Mouse (Mus musculus): ENCODE measurements around the gene Lrrc41. TPM values are rescaled to one million over a fixed set of nuclear protein-coding genes. Genes with fewer than 3 reads are reported as not detected.

Gene Lrrc41
- polyA plus RNA-seq, 1 experiment, result 41.8 TPM

DNA sequence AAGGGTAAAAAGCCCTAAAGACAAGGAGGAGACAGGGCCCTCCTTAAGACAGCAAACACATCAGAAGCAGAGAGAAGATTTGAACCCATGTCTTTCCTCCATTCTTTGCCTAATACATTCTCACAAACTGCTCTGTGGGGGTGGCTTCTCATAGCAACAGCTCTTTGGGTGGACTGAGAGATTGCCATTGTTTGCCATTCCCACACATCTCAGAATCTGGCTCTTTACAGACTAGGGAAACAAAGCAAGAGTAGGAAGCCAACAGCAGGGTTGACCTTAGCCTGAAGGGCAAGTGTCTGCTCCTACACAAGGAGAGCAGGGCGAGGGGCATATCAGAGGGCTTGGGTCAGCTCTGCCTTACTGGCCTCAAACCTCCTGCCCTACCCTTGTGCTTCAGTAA is 66.7 kb downstream of the Lrrc41 start:
- 93% methylated on average over 1 of the region's 1 CpGs for WGBS
- no peak for DNase-seq (ENCODE audit: low read depth, low spot score)

DNA sequence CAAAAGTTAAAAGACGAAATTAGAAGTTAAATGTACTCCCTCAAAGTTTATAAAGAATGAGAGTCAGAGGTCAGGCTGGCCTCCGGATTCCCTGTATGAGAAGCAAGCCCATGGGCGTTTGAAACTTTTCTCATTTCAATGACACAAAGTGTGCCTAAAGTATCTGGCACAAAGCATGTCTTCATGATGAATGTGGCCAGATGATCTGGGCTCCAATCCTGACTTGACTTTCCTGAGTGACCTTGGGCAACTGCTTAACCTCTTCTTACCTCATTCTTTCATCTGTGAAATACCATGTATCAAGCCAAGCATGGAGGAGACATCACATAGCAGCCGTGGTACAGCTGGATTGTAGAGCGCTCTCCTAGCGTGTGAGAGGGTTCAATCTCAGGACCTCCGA is 67.2 kb downstream of the Lrrc41 start:
- no peak for DNase-seq (ENCODE audit: low read depth, low spot score)
- 94% methylated on average over 7 of the region's 7 CpGs for whole genome bisulfite sequencing

DNA sequence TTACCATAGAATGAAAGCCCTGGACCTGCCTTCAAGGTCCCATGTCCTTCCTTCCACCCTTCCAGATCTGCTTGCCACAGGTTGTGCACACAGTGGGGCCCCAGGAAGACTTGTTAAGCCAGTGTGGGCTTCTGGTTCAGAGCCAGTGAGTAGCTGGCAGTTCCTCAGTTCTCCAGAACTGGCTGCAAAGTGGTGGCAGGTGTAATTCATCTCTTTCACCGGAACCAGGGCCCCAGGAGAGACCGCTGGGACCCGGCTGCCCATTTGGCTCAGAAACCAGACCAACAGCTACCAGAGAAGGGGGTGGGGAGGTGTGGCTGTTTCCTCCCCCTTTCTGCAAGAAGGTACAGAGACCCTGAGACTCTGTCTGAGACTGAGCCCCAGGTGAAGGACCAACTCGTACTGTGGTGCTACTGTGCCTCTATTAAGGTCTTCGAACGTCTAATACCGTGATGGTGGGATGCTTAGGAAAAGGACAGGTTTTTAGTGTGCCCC is 68.3 kb downstream of the Lrrc41 start:
- 9% methylated on average over 7 of the region's 7 CpGs for WGBS
- no peak for DNase-seq (ENCODE audit: low read depth, low spot score)

DNA sequence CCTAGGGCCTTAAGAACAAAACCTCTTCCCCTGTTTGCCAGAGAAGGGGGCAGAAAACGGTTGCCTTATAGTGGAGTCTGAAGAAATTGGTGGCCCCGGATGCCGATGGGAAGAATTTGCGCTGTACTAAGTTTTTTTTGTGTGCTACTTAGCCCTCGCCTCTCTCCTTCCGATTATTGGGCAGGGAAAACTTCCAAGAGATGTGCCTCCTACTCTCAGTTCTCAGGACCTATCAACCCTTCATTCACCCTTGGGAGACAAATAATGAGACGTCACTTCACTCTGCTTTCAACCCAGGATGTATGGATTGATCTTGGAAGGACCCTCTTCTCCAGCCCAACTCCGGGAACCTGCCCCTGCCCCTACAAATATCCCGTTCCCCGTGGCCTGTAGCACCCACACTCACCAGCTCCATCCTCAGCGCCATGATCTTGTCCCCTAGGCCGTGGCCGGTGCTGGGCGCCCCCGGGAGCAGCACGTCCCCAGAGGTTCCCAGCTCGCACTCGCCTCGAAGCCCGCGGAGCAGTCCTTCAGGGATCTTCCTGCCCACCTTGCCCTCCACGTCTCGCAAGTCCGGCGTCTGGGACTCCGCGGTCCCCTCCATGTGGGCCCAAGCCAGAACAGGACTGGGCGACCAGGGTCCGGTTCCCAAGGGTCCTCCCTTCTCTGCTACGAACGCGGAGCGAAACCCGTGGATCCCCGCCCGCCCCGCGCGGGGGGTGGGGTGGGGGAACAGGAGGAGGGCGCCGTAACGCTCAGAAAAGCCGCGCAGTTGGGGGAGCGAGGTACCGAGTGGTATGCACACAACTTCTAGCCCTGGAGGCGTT is 69.0 kb downstream of the Lrrc41 start:
- no peak for DNase-seq (ENCODE audit: low read depth, low spot score)

More for the DNA sequence above, 69.0 kb downstream of the Lrrc41 start:
- WGBS, result under 1% methylated on average over 47 of the region's 47 CpGs

Other genes with a start within 250 kb of the Lrrc41 start
- gene Mob3c, start 247.2 kb upstream of the Lrrc41 start, polyA plus RNA-seq (2012; rRNA removed), result 16.7 and 62.4 TPM in 2 replicates
- 23.6 and 39.7 TPM in 2 replicates for gene Mknk1, start 236.1 kb upstream of the Lrrc41 start, polyA plus RNA-seq (2012; rRNA removed)
- gene Kncn, start 190.9 kb upstream of the Lrrc41 start, polyA plus RNA-seq (2012; rRNA removed), result not detected in 2 replicates
- not detected in 2 replicates for gene 6430628N08Rik, start 184.6 kb upstream of the Lrrc41 start, polyA plus RNA-seq (2012; rRNA removed)
- not detected in 2 replicates for gene Dmbx1, start 135.3 kb upstream of the Lrrc41 start, polyA plus RNA-seq (2012; rRNA removed)
- gene Faah, start 57.3 kb upstream of the Lrrc41 start, polyA plus RNA-seq (2012; rRNA removed), result 58.1 and 79.3 TPM in 2 replicates
- 9.2 and 10.9 TPM in 2 replicates for gene Nsun4, start 21.4 kb upstream of the Lrrc41 start, polyA plus RNA-seq (2012; rRNA removed)
- 240 and 273 TPM in 2 replicates for gene Uqcrh, start 198 bp upstream of the Lrrc41 start, polyA plus RNA-seq (2012; rRNA removed)
- 6.2 and 7.0 TPM in 2 replicates for gene Rad54l, start 48.4 kb downstream of the Lrrc41 start, polyA plus RNA-seq (2012; rRNA removed)
- gene Pomgnt1, start 48.6 kb downstream of the Lrrc41 start, polyA plus RNA-seq (2012; rRNA removed), result 23.0 and 26.3 TPM in 2 replicates
- 0.55 and 0.63 TPM in 2 replicates for gene Lurap1, start 76.1 kb downstream of the Lrrc41 start, polyA plus RNA-seq (2012; rRNA removed)
- 109 and 298 TPM in 2 replicates for gene Tspan1, start 92.3 kb downstream of the Lrrc41 start, polyA plus RNA-seq (2012; rRNA removed)
- not detected in 2 replicates for gene 1700042G07Rik, start 98.1 kb downstream of the Lrrc41 start, polyA plus RNA-seq (2012; rRNA removed)
- not detected in 2 replicates for gene Gm49337, start 98.1 kb downstream of the Lrrc41 start, polyA plus RNA-seq (2012; rRNA removed)
- gene Pik3r3, start 146.3 kb downstream of the Lrrc41 start, polyA plus RNA-seq (2012; rRNA removed), result 2.7 and 7.4 TPM in 2 replicates